Mouse (Mus musculus): Measurements from ENCODE around the gene Zic1. TPM values are rescaled to one million over a fixed set of nuclear protein-coding genes. Genes with fewer than 3 reads are reported as not detected.
A peak's percentile ranks its signal among the peaks of the same experiment; 100 is the strongest.

The Zic1 gene
- total RNA-seq, 1 experiment: 0.36 TPM

DNA sequence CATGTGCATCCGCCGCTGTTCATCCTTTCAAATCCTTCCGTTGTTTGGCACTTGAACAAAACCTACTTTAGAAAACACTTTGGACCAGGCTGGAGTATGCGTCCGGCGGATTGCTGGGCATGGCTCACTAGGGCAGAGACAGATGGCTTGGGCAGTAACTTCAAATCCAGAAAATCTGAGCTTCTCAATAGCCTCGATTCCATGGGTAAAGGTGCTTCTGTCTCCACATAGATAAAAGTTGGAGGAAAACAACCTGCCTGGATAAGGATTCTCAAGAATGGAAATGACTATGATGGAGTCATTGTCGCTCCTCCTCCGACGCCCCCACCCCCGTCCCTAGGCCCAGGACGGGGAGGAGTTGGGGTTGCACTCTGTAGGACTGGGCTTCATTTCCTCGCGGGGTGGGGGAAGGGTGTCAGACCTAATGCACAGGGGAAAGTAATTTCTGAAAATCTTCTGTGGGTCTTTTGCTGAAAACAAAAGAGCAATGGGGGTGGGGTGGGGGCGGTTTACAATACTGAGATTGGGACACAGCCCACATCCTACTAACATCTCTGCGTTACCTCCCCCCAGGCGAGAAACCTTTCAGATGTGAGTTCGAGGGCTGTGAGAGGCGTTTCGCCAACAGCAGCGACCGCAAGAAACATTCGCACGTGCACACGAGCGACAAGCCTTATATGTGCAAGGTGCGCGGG, 18.0 kb upstream of the Zic1 start:
- Histone ChIP-seq H3K9ac (ENCODE audit: insufficient read depth, low read depth, low read length, poor library complexity, severe bottlenecking) (no peak overlapping the region), H3K9me3 (ENCODE audit: control insufficient read depth, insufficient read depth, low read depth, low read length) (no peaks in the 10 kb centered on the region), H3K4me1 (ENCODE audit: control insufficient read depth in 2 of 2, insufficient read depth in 2 of 2, low read length in 2 of 2, poor library complexity in 1 of 2) (peaks cover 0 to 2% of the 10 kb centered on the region in 2 experiments; a peak in 1 of 4 replicates), H3K36me3 (ENCODE audit: control insufficient read depth, insufficient read depth, low read length, poor library complexity, severe bottlenecking) (no peaks in the 10 kb centered on the region), H3K27ac (ENCODE audit: insufficient read depth, low read depth, low read length, poor library complexity, severe bottlenecking) (no peak overlapping the region), H3K4me3 (ENCODE audit: insufficient read depth in 1 of 2, low read depth in 1 of 2, low read length in 2 of 2, poor library complexity in 1 of 2, severe bottlenecking in 1 of 2) (peak overlapping the region; percentile 35 to 48; a peak in 2 of 4 replicates)
- DNase-seq (ENCODE audit: low read depth, low spot score): no peak
- TF ChIP-seq HCFC1 (IDR thresholded peaks at IDR 0.05; ENCODE audit: borderline replicate concordance, insufficient read depth, low read length) (no peak), MAFK (IDR thresholded peaks at IDR 0.05; ENCODE audit: insufficient read depth, low read depth, low read length) (no peak), CHD2 (IDR thresholded peaks at IDR 0.05; ENCODE audit: low read depth, low read length) (no peak)
- in situ Hi-C loops (cut with MboI; ENCODE audit: low sequenced_read_pairs in 2 of 2, unreplicated experiment in 2 of 2): loop anchor here (25.0 kb wide), 1 partner anchor 1646 kb away; the partner anchor contains the start of gene Ankrd34c (in 2 of the 2)

- no peak overlapping the region for H3K9ac ChIP-seq (ENCODE audit: insufficient read depth, low read depth, low read length, poor library complexity, severe bottlenecking)
- no peaks in the 10 kb centered on the region for H3K9me3 ChIP-seq (ENCODE audit: control insufficient read depth, insufficient read depth, low read depth, low read length)
- TF ChIP-seq HCFC1 (IDR thresholded peaks at IDR 0.05; ENCODE audit: borderline replicate concordance, insufficient read depth, low read length) (no peak), ZNF384 (IDR thresholded peaks at IDR 0.05; ENCODE audit: low read depth, low read length) (no peak), ZC3H11A (IDR thresholded peaks at IDR 0.05; ENCODE audit: borderline replicate concordance, low read depth, low read length) (no peak), CHD2 (IDR thresholded peaks at IDR 0.05; ENCODE audit: low read depth, low read length) (no peak), MAFK (IDR thresholded peaks at IDR 0.05; ENCODE audit: insufficient read depth, low read depth, low read length) (no peak)
- in situ Hi-C loops (cut with MboI; ENCODE audit: low sequenced_read_pairs in 2 of 2, unreplicated experiment in 2 of 2): loop anchor here (25.0 kb wide), 1 partner anchor 1645 kb away; the partner anchor contains the start of gene Ankrd34c (in 2 of the 2)
- no peak overlapping the region for H3K4me3 ChIP-seq (ENCODE audit: insufficient read depth in 1 of 2, low read depth in 1 of 2, low read length in 2 of 2, poor library complexity in 1 of 2, severe bottlenecking in 1 of 2)
- no peak overlapping the region for H3K27ac ChIP-seq (ENCODE audit: insufficient read depth, low read depth, low read length, poor library complexity, severe bottlenecking)
- H3K36me3 ChIP-seq (ENCODE audit: control insufficient read depth, insufficient read depth, low read length, poor library complexity, severe bottlenecking): no peaks in the 10 kb centered on the region
- DNase-seq (ENCODE audit: low read depth, low spot score): no peak
- peaks cover 0 to 2% of the 10 kb centered on the region in 2 experiments; a peak in 1 of 4 replicates for H3K4me1 ChIP-seq (ENCODE audit: control insufficient read depth in 2 of 2, insufficient read depth in 2 of 2, low read length in 2 of 2, poor library complexity in 1 of 2)
Measured at GRCm38 (mm10) chr9:91382471-91383255, 17.1 kb upstream of the Zic1 start.

- Histone ChIP-seq H3K27ac (ENCODE audit: insufficient read depth, low read depth, low read length, poor library complexity, severe bottlenecking) (no peak overlapping the region), H3K4me1 (ENCODE audit: control insufficient read depth in 2 of 2, insufficient read depth in 2 of 2, low read length in 2 of 2, poor library complexity in 1 of 2) (peaks cover 0 to 2% of the 10 kb centered on the region in 2 experiments; a peak in 1 of 4 replicates), H3K9me3 (ENCODE audit: control insufficient read depth, insufficient read depth, low read depth, low read length) (no peaks in the 10 kb centered on the region), H3K36me3 (ENCODE audit: control insufficient read depth, insufficient read depth, low read length, poor library complexity, severe bottlenecking) (no peaks in the 10 kb centered on the region), H3K4me3 (ENCODE audit: insufficient read depth in 1 of 2, low read depth in 1 of 2, low read length in 2 of 2, poor library complexity in 1 of 2, severe bottlenecking in 1 of 2) (peak overlapping the region in 1 of 2 experiments; percentile 54; a peak in 1 of 4 replicates), H3K9ac (ENCODE audit: insufficient read depth, low read depth, low read length, poor library complexity, severe bottlenecking) (no peak overlapping the region)
- no peak for TF ChIP-seq MAFK (IDR thresholded peaks at IDR 0.05; ENCODE audit: insufficient read depth, low read depth, low read length)
- no peak for TF ChIP-seq HCFC1 (IDR thresholded peaks at IDR 0.05; ENCODE audit: borderline replicate concordance, insufficient read depth, low read length)
- TF ChIP-seq ZNF384 (IDR thresholded peaks at IDR 0.05; ENCODE audit: low read depth, low read length): no peak
- TF ChIP-seq CHD2 (IDR thresholded peaks at IDR 0.05; ENCODE audit: low read depth, low read length): no peak
- no peak for TF ChIP-seq ZC3H11A (IDR thresholded peaks at IDR 0.05; ENCODE audit: borderline replicate concordance, low read depth, low read length)
- in situ Hi-C loops (cut with MboI; ENCODE audit: low sequenced_read_pairs in 2 of 2, unreplicated experiment in 2 of 2): loop anchor here (25.0 kb wide), 1 partner anchor 1645 kb away; the partner anchor contains the start of gene Ankrd34c (in 2 of the 2)
- no peak for DNase-seq (ENCODE audit: low read depth, low spot score)
Measured at GRCm38 (mm10) chr9:91382111-91382379, 16.4 kb upstream of the Zic1 start.

GRCm38 (mm10) chr9:91381284-91382110, 15.9 kb upstream of the Zic1 start:
- peak overlapping the region; percentile 54 to 57 for H3K4me3 ChIP-seq (ENCODE audit: insufficient read depth in 1 of 2, low read depth in 1 of 2, low read length in 2 of 2, poor library complexity in 1 of 2, severe bottlenecking in 1 of 2)
- H3K4me1 ChIP-seq (ENCODE audit: control insufficient read depth in 2 of 2, insufficient read depth in 2 of 2, low read length in 2 of 2, poor library complexity in 1 of 2): peaks cover 0 to 2% of the 10 kb centered on the region in 2 experiments; a peak in 1 of 4 replicates
- in situ Hi-C loops (cut with MboI; ENCODE audit: low sequenced_read_pairs in 2 of 2, unreplicated experiment in 2 of 2): loop anchor here (25.0 kb wide), 1 partner anchor 1644 kb away; the partner anchor contains the start of gene Ankrd34c (in 2 of the 2)
- TF ChIP-seq ZC3H11A (IDR thresholded peaks at IDR 0.05; ENCODE audit: borderline replicate concordance, low read depth, low read length): no peak
- no peak for TF ChIP-seq HCFC1 (IDR thresholded peaks at IDR 0.05; ENCODE audit: borderline replicate concordance, insufficient read depth, low read length)
- TF ChIP-seq CHD2 (IDR thresholded peaks at IDR 0.05; ENCODE audit: low read depth, low read length): no peak
- TF ChIP-seq MAFK (IDR thresholded peaks at IDR 0.05; ENCODE audit: insufficient read depth, low read depth, low read length): no peak
- TF ChIP-seq ZNF384 (IDR thresholded peaks at IDR 0.05; ENCODE audit: low read depth, low read length): no peak
- DNase-seq (ENCODE audit: low read depth, low spot score): no peak
- H3K36me3 ChIP-seq (ENCODE audit: control insufficient read depth, insufficient read depth, low read length, poor library complexity, severe bottlenecking): no peaks in the 10 kb centered on the region
- no peak overlapping the region for H3K27ac ChIP-seq (ENCODE audit: insufficient read depth, low read depth, low read length, poor library complexity, severe bottlenecking)
- H3K9ac ChIP-seq (ENCODE audit: insufficient read depth, low read depth, low read length, poor library complexity, severe bottlenecking): peak overlapping the region; percentile 27
- H3K9me3 ChIP-seq (ENCODE audit: control insufficient read depth, insufficient read depth, low read depth, low read length): no peaks in the 10 kb centered on the region

Data from ES-E14 (cell line).